Mouse (Mus musculus) thymus, postnatal 25 days (tissue): Measurements from ENCODE around the gene Timeless.
"Not testable (repeated sequence)": the region's sequence is repeated elsewhere in the genome, so short reads cannot be mapped to it uniquely, and the experiment has no call there.

Source experiments
- DNase-seq: peaks from one replicate; pipeline ENCODE4 v3.0.0; 2022

Gene Timeless

GRCm38 (mm10) chr10:128258953-128259352, 27.1 kb downstream of the Timeless start:
- no peak for DNase-seq

- DNase-seq: no peak
These were observed 28.1 kb downstream of the Timeless start for GRCm38 (mm10) chr10:128259946-128260345.

- DNase-seq: not testable (repeated sequence)
These were observed 28.5 kb downstream of the Timeless start for GRCm38 (mm10) chr10:128260376-128260775.

GRCm38 (mm10) chr10:128262300-128262699, 30.4 kb downstream of the Timeless start:
- no peak for DNase-seq

GRCm38 (mm10) chr10:128263393-128264310, 31.8 kb downstream of the Timeless start:
- no peak for DNase-seq

- DNase-seq: no peak
These were observed 36.5 kb downstream of the Timeless start, which contains the start of gene Apof for GRCm38 (mm10) chr10:128268371-128268770. Gene Apof (plus strand): TSS chr10:128268671.

GRCm38 (mm10) chr10:128269206-128269910, 37.5 kb downstream of the Timeless start:
- DNase-seq: no peak

GRCm38 (mm10) chr10:128270287-128270841, 38.5 kb downstream of the Timeless start, which contains the start of gene Stat2:
Gene Stat2 (plus strand): TSS chr10:128270559.
- peak; percentile 94 for DNase-seq

- DNase-seq: no peak
These were observed 39.0 kb downstream of the Timeless start for GRCm38 (mm10) chr10:128270866-128271265.

GRCm38 (mm10) chr10:128271883-128272282, 40.0 kb downstream of the Timeless start:
- DNase-seq: no peak

GRCm38 (mm10) chr10:128272819-128273439, 41.1 kb downstream of the Timeless start:
- not testable (repeated sequence) for DNase-seq

GRCm38 (mm10) chr10:128275374-128275773, 43.5 kb downstream of the Timeless start:
- not testable (repeated sequence) for DNase-seq

GRCm38 (mm10) chr10:128278158-128278557, 46.3 kb downstream of the Timeless start:
- no peak for DNase-seq

- no peak for DNase-seq
These were observed 49.1 kb downstream of the Timeless start for GRCm38 (mm10) chr10:128280943-128281342.

GRCm38 (mm10) chr10:128281682-128282081, 49.8 kb downstream of the Timeless start:
- no peak for DNase-seq

- DNase-seq: no peak
These were observed 51.1 kb downstream of the Timeless start for GRCm38 (mm10) chr10:128282886-128283450.

GRCm38 (mm10) chr10:128283604-128284579, 52.0 kb downstream of the Timeless start:
- peak; percentile 61 for DNase-seq

- not testable (repeated sequence) for DNase-seq
These were observed 58.7 kb downstream of the Timeless start for GRCm38 (mm10) chr10:128290594-128290993.

GRCm38 (mm10) chr10:128296370-128297090, 64.7 kb downstream of the Timeless start:
- no peak for DNase-seq

- no peak for DNase-seq
These were observed 65.4 kb downstream of the Timeless start for GRCm38 (mm10) chr10:128297221-128297620.
